Mouse (Mus musculus) retina, embryonic 14.5 days (tissue): ENCODE data around the gene Ehhadh.
"Not testable (repeated sequence)": the region's sequence is repeated elsewhere in the genome, so short reads cannot be mapped to it uniquely, and the experiment has no call there.

Source experiments
- DNase-seq: peaks from one replicate; pipeline ENCODE4 v3.0.0-alpha.2; 2015; ENCODE audit warnings: low spot score

The Ehhadh gene

GRCm38 (mm10) chr16:21787516-21788353 is at the start of gene Ehhadh:
Gene Ehhadh (minus strand): TSS chr16:21787807.
- peak; percentile 68 for DNase-seq

- peak; percentile 52 for DNase-seq
Measured at GRCm38 (mm10) chr16:21836311-21837072, 48.9 kb upstream of the Ehhadh start.

GRCm38 (mm10) chr16:21835584-21835931 is 48.0 kb upstream of the Ehhadh start:
- no peak for DNase-seq

GRCm38 (mm10) chr16:21834866-21835583 is 47.4 kb upstream of the Ehhadh start:
- no peak for DNase-seq

- DNase-seq, result no peak
Measured at GRCm38 (mm10) chr16:21833970-21834369, 46.4 kb upstream of the Ehhadh start.

- DNase-seq, result peak; percentile 50
Measured at GRCm38 (mm10) chr16:21833469-21833868, 45.9 kb upstream of the Ehhadh start.

GRCm38 (mm10) chr16:21831764-21832163 is 44.2 kb upstream of the Ehhadh start:
- no peak for DNase-seq

- no peak for DNase-seq
Measured at GRCm38 (mm10) chr16:21830784-21831183, 43.2 kb upstream of the Ehhadh start.

GRCm38 (mm10) chr16:21829711-21830110 is 42.1 kb upstream of the Ehhadh start:
- DNase-seq, result no peak

- no peak for DNase-seq
Measured at GRCm38 (mm10) chr16:21827581-21827980, 40.0 kb upstream of the Ehhadh start.

- no peak for DNase-seq
Measured at GRCm38 (mm10) chr16:21827153-21827552, 39.5 kb upstream of the Ehhadh start.

- no peak for DNase-seq
Measured at GRCm38 (mm10) chr16:21825612-21826031, 38.0 kb upstream of the Ehhadh start.

GRCm38 (mm10) chr16:21818629-21819028 is 31.0 kb upstream of the Ehhadh start:
- DNase-seq, result no peak

GRCm38 (mm10) chr16:21818132-21818531 is 30.5 kb upstream of the Ehhadh start:
- peak; percentile 22 for DNase-seq

- DNase-seq, result peak; percentile 75
Measured at GRCm38 (mm10) chr16:21815669-21816010, 28.0 kb upstream of the Ehhadh start.

- peak; percentile 85 for DNase-seq
Measured at GRCm38 (mm10) chr16:21814861-21815668, 27.5 kb upstream of the Ehhadh start.

- no peak for DNase-seq
Measured at GRCm38 (mm10) chr16:21813164-21813834, 25.7 kb upstream of the Ehhadh start.

GRCm38 (mm10) chr16:21807786-21808185 is 20.2 kb upstream of the Ehhadh start:
- DNase-seq, result not testable (repeated sequence)

GRCm38 (mm10) chr16:21806892-21807291 is 19.3 kb upstream of the Ehhadh start:
- no peak for DNase-seq

GRCm38 (mm10) chr16:21804258-21804657 is 16.7 kb upstream of the Ehhadh start:
- no peak for DNase-seq

GRCm38 (mm10) chr16:21795071-21795470 is 7.5 kb upstream of the Ehhadh start:
- DNase-seq, result no peak
